Mouse (Mus musculus): ENCODE measurements around the gene Lonp1. TPM values are rescaled to one million over a fixed set of nuclear protein-coding genes. Genes with fewer than 3 reads are reported as not detected.

Lonp1 gene
- polyA plus RNA-seq (2012; rRNA removed) = 74.5 and 82.6 TPM in 2 replicates

- Histone ChIP-seq H3K27me3 (ENCODE audit: control insufficient read depth, insufficient read depth, low read length) (no peaks in the 10 kb centered on the region; the same call in 1 of the 2 replicates), H3K4me3 (ENCODE audit: control insufficient read depth, insufficient read depth, low read length) (peak within 1 kb of the TSS; percentile 93), H3K4me1 (replicated peaks; ENCODE audit: control insufficient read depth, insufficient read depth, low read length) (peaks cover 19% of the 10 kb centered on the region), H3K36me3 (ENCODE audit: control insufficient read depth, insufficient read depth, low read length) (no peaks in the 10 kb centered on the region), H3K27ac (ENCODE audit: control insufficient read depth, insufficient read depth, low read length) (no peak within 1 kb of the TSS)
- peak; percentile 68 for TF ChIP-seq POLR2A (IDR thresholded peaks at IDR 0.05; ENCODE audit: control insufficient read depth, extremely low read depth, insufficient read depth, low read length, poor library complexity)
- peak; percentile 37; the same call in 1 of the 2 replicates for TF ChIP-seq CTCF (IDR thresholded peaks at IDR 0.05; ENCODE audit: borderline replicate concordance, control insufficient read depth, extremely low read depth, insufficient read depth, low read length, poor library complexity)
- WGBS = under 1% methylated on average over 51 of the region's 51 CpGs
- peak; percentile 96 for DNase-seq
These were observed at the start of gene Lonp1 for GRCm38 (mm10) chr17:56626754-56627470. TSS of gene Lonp1 (minus strand) at chr17:56626887.

- no peaks in the 10 kb centered on the region; the same call in 1 of the 2 replicates for H3K36me3 ChIP-seq (ENCODE audit: control insufficient read depth, insufficient read depth, low read length)
- peak overlapping the region; percentile 67 for H3K4me3 ChIP-seq (ENCODE audit: control insufficient read depth, insufficient read depth, low read length)
- H3K4me1 ChIP-seq (replicated peaks; ENCODE audit: control insufficient read depth, insufficient read depth, low read length) = peaks cover 11% of the 10 kb centered on the region
- no peaks in the 10 kb centered on the region for H3K27me3 ChIP-seq (ENCODE audit: control insufficient read depth, insufficient read depth, low read length)
- peak overlapping the region; percentile 29; the same call in 1 of the 2 replicates for H3K27ac ChIP-seq (ENCODE audit: control insufficient read depth, insufficient read depth, low read length)
- no peak for TF ChIP-seq CTCF (IDR thresholded peaks at IDR 0.05; ENCODE audit: borderline replicate concordance, control insufficient read depth, extremely low read depth, insufficient read depth, low read length, poor library complexity)
- no peak for TF ChIP-seq POLR2A (IDR thresholded peaks at IDR 0.05; ENCODE audit: control insufficient read depth, extremely low read depth, insufficient read depth, low read length, poor library complexity)
- DNase-seq = no peak
- under 1% methylated on average over 37 of the region's 37 CpGs for WGBS
These were observed 47.1 kb upstream of the Lonp1 start for GRCm38 (mm10) chr17:56673647-56674416.

GRCm38 (mm10) chr17:56672941-56673646, 46.4 kb upstream of the Lonp1 start, which contains the start of gene Ranbp3:
TSS of gene Ranbp3 (plus strand) at chr17:56673294.
- Histone ChIP-seq H3K27ac (ENCODE audit: control insufficient read depth, insufficient read depth, low read length) (peak within 1 kb of the TSS; percentile 56; the same call in 1 of the 2 replicates), H3K27me3 (ENCODE audit: control insufficient read depth, insufficient read depth, low read length) (no peaks in the 10 kb centered on the region; the same call in 1 of the 2 replicates), H3K36me3 (ENCODE audit: control insufficient read depth, insufficient read depth, low read length) (no peaks in the 10 kb centered on the region; the same call in 1 of the 2 replicates), H3K4me1 (replicated peaks; ENCODE audit: control insufficient read depth, insufficient read depth, low read length) (peaks cover 16% of the 10 kb centered on the region), H3K4me3 (ENCODE audit: control insufficient read depth, insufficient read depth, low read length) (peak within 1 kb of the TSS; percentile 67)
- no peak for TF ChIP-seq CTCF (IDR thresholded peaks at IDR 0.05; ENCODE audit: borderline replicate concordance, control insufficient read depth, extremely low read depth, insufficient read depth, low read length, poor library complexity)
- TF ChIP-seq POLR2A (IDR thresholded peaks at IDR 0.05; ENCODE audit: control insufficient read depth, extremely low read depth, insufficient read depth, low read length, poor library complexity) = peak; percentile 84
- under 1% methylated on average over 66 of the region's 66 CpGs for WGBS
- DNase-seq = peak; percentile 99

GRCm38 (mm10) chr17:56669766-56670165, 43.1 kb upstream of the Lonp1 start:
- Histone ChIP-seq H3K4me3 (ENCODE audit: control insufficient read depth, insufficient read depth, low read length) (no peak overlapping the region), H3K27ac (ENCODE audit: control insufficient read depth, insufficient read depth, low read length) (no peak overlapping the region), H3K27me3 (ENCODE audit: control insufficient read depth, insufficient read depth, low read length) (no peaks in the 10 kb centered on the region; the same call in 1 of the 2 replicates), H3K4me1 (replicated peaks; ENCODE audit: control insufficient read depth, insufficient read depth, low read length) (peaks cover 12% of the 10 kb centered on the region), H3K36me3 (ENCODE audit: control insufficient read depth, insufficient read depth, low read length) (no peaks in the 10 kb centered on the region)
- WGBS = 96% methylated on average over 8 of the region's 8 CpGs
- TF ChIP-seq POLR2A (IDR thresholded peaks at IDR 0.05; ENCODE audit: control insufficient read depth, extremely low read depth, insufficient read depth, low read length, poor library complexity) (no peak), CTCF (IDR thresholded peaks at IDR 0.05; ENCODE audit: borderline replicate concordance, control insufficient read depth, extremely low read depth, insufficient read depth, low read length, poor library complexity) (no peak)
- no peak for DNase-seq

GRCm38 (mm10) chr17:56668384-56669144, 41.9 kb upstream of the Lonp1 start:
- 5% methylated on average over 31 of the region's 31 CpGs for WGBS
- Histone ChIP-seq H3K27ac (ENCODE audit: control insufficient read depth, insufficient read depth, low read length) (no peak overlapping the region), H3K27me3 (ENCODE audit: control insufficient read depth, insufficient read depth, low read length) (no peaks in the 10 kb centered on the region; the same call in 1 of the 2 replicates), H3K4me3 (ENCODE audit: control insufficient read depth, insufficient read depth, low read length) (peak overlapping the region; percentile 44), H3K4me1 (replicated peaks; ENCODE audit: control insufficient read depth, insufficient read depth, low read length) (peaks cover 10% of the 10 kb centered on the region), H3K36me3 (ENCODE audit: control insufficient read depth, insufficient read depth, low read length) (no peaks in the 10 kb centered on the region)
- peak; percentile 79 for DNase-seq
- TF ChIP-seq POLR2A (IDR thresholded peaks at IDR 0.05; ENCODE audit: control insufficient read depth, extremely low read depth, insufficient read depth, low read length, poor library complexity) (no peak), CTCF (IDR thresholded peaks at IDR 0.05; ENCODE audit: borderline replicate concordance, control insufficient read depth, extremely low read depth, insufficient read depth, low read length, poor library complexity) (peak; percentile 95)
